Mouse (Mus musculus) CH12.LX (cell line): ENCODE measurements around the gene Ube2h.

Source experiments
- CHD2 ChIP-seq: IDR thresholded peaks from 2 replicates; pipeline ENCODE4 v1.6.1; 2011; ENCODE audit warnings: low read length, improper control_type of control experiment
- CTCF ChIP-seq, 2 experiments: IDR thresholded peaks in 1 of 2; conservative IDR thresholded peaks in 1 of 2; 2 replicates each; pipeline ENCODE4 v1.5.1; 2011 to 2012; ENCODE audit warnings: low read depth in 2 of 2, low read length in 2 of 2, improper control_type of control experiment in 1 of 2, inconsistent platforms in 1 of 2, mild to moderate bottlenecking in 1 of 2, moderate library complexity in 1 of 2
- E2F4 ChIP-seq: IDR thresholded peaks from 2 replicates; pipeline ENCODE4 v1.6.1; 2011; ENCODE audit warnings: low read depth, low read length, improper control_type of control experiment; ENCODE audit not compliant: insufficient replicate concordance
- EP300 ChIP-seq: IDR thresholded peaks from 2 replicates; pipeline ENCODE4 v1.6.1; 2011; ENCODE audit warnings: low read length, improper control_type of control experiment
- ETS1 ChIP-seq: conservative IDR thresholded peaks from 2 replicates; pipeline ENCODE4 v1.6.1; 2012; ENCODE audit warnings: low read depth, mild to moderate bottlenecking, inconsistent platforms, low read length, improper control_type of control experiment, moderate library complexity
- MAFK ChIP-seq: IDR thresholded peaks from 2 replicates; pipeline ENCODE4 v1.6.1; 2011; ENCODE audit warnings: low read length, improper control_type of control experiment; ENCODE audit not compliant: insufficient replicate concordance
- MEF2A ChIP-seq: IDR thresholded peaks from 2 replicates; pipeline ENCODE4 v1.6.1; 2014; ENCODE audit warnings: low read depth, mild to moderate bottlenecking, inconsistent platforms, low read length, improper control_type of control experiment, borderline replicate concordance
- MXI1 ChIP-seq: IDR thresholded peaks from 2 replicates; pipeline ENCODE4 v1.6.1; 2011; ENCODE audit warnings: mild to moderate bottlenecking, low read depth, low read length, improper control_type of control experiment
- POLR2A ChIP-seq: IDR thresholded peaks from 2 replicates; pipeline ENCODE4 v1.6.1; 2011; ENCODE audit warnings: low read depth, mild to moderate bottlenecking, improper control_type of control experiment, low read length
- ZKSCAN1 ChIP-seq: IDR thresholded peaks from 2 replicates; pipeline ENCODE4 v1.6.1; 2012; ENCODE audit warnings: low read depth, inconsistent platforms, low read length, improper control_type of control experiment, borderline replicate concordance

- TF ChIP-seq CTCF (conservative IDR thresholded peaks at IDR 0.05 in 1 of 2, IDR thresholded peaks at IDR 0.05 in 1 of 2; ENCODE audit: low read depth in 2 of 2, low read length in 2 of 2) (no peak), E2F4 (no peak), POLR2A (no peak), MAFK (no peak), EP300 (no peak), MEF2A (no peak), MXI1 (no peak), CHD2 (no peak), ZKSCAN1 (no peak), ETS1 (no peak)
Measured at GRCm38 (mm10) chr6:30330706-30331105, 26.4 kb upstream of the Ube2h start.
